Mouse (Mus musculus) inflammation-experienced regulatory T-cells, adult 16 weeks (primary cell): Measurements from ENCODE around the gene Osbp. TPM values are rescaled to one million over a fixed set of nuclear protein-coding genes. Genes with fewer than 3 reads are reported as not detected.

Experiments used
- polyA plus RNA-seq: library from polyadenylated mRNA; unstranded; fragments of 100-300 nt; shearing (Covaris generic); gene quantifications from one replicate; pipeline ENCODE4 v1.2.1, GENCODE M21; 2017

The Osbp gene
- polyA plus RNA-seq, result 4.1 TPM

GRCm38 (mm10) chr19:11965023-11965942 lies at the start of gene Osbp:
TSS of gene Osbp (plus strand) at chr19:11965941.

DNA sequence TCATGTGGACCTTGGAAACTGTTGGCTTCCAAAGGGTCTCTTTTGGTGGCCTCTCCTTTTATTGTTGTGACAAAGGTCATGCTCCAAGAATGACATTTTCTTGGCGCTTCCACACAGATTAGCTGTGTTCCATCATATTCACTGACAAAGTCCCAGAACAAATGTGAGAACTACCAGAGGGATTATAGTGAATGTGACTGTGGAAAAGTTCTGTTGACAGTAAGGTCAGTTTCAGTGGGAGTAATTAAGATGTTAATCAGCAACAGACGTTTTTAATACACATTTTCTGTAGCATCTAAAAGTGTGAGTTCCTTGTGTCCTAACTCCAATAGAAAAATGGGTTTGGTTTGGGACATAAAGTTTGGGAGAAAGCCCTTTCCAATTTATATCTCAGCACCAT lies 75.5 kb downstream of the Osbp start, which contains the start of gene Olfr1423:
TSS of gene Olfr1423 (minus strand) at position 101 of the 400 bp plus-strand sequence.

Other genes with a start within 250 kb of the Osbp start
- gene Gif, start 218.4 kb upstream of the Osbp start, polyA plus RNA-seq, result not detected
- 49.4 TPM for gene Mrpl16, start 195.6 kb upstream of the Osbp start, polyA plus RNA-seq
- 2.6 TPM for gene Stx3, start 146.5 kb upstream of the Osbp start, polyA plus RNA-seq
- gene Olfr1417, start 126.7 kb upstream of the Osbp start, polyA plus RNA-seq, result not detected
- gene Olfr1418, start 104.9 kb upstream of the Osbp start, polyA plus RNA-seq, result not detected
- gene Olfr1419, start 90.8 kb upstream of the Osbp start, polyA plus RNA-seq, result not detected
- 0.17 TPM for gene Olfr1420, start 79.4 kb upstream of the Osbp start, polyA plus RNA-seq
- 20.6 TPM for gene Patl1, start 53.5 kb upstream of the Osbp start, polyA plus RNA-seq
- gene Olfr1423, start 75.4 kb downstream of the Osbp start, polyA plus RNA-seq, result not detected
- not detected for gene Olfr1424, start 96.7 kb downstream of the Osbp start, polyA plus RNA-seq
- gene Olfr1425, start 111.8 kb downstream of the Osbp start, polyA plus RNA-seq, result not detected
- gene Olfr1426, start 126.1 kb downstream of the Osbp start, polyA plus RNA-seq, result not detected
- not detected for gene Olfr1427, start 137.4 kb downstream of the Osbp start, polyA plus RNA-seq
- gene Olfr1428, start 150.0 kb downstream of the Osbp start, polyA plus RNA-seq, result not detected
- not detected for gene Olfr76, start 157.3 kb downstream of the Osbp start, polyA plus RNA-seq
- 0.10 TPM for gene Olfr1555-ps1, start 204.2 kb downstream of the Osbp start, polyA plus RNA-seq
- not detected for gene Olfr1431, start 234.7 kb downstream of the Osbp start, polyA plus RNA-seq